ENCODE assay signal across 8 mouse cellular contexts in the genomic region with DNA sequence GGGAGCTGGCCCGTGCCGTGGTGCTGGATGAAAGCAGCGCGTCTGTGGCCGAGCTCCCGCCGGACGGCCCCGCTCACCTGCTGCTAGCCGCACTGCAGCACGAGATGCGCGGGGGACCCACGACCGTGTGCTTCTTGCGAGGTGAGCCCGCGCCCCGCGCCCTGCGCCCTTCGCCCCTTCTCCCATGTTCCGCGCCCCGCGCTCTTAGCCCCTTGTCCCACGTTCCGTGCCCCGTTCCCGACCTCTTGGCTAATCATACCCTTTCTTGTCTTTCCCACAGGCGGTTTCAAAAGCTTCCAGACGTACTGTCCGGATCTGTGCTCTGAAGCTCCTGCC. TPM values are rescaled to one million over a fixed set of nuclear protein-coding genes. Genes with fewer than 3 reads are reported as not detected.
DNase-seq lines count a peak whose midpoint lies in the region; ATAC-seq and TF ChIP-seq lines count a peak whose summit lies in the region.

No protein-coding gene starts in this region.

- TF ChIP-seq CTCF in heart, adult 2 months (IDR thresholded peaks at IDR 0.05), result no peak
- no peak for TF ChIP-seq CTCF in C2C12 (IDR thresholded peaks at IDR 0.05; ENCODE audit: control insufficient read depth, insufficient read depth, insufficient read length)

- no peaks in the 10 kb centered on the region for H3K9me3 ChIP-seq in forebrain, embryonic 11.5 days (ENCODE audit: control insufficient read depth, low read length)
- H3K9me3 ChIP-seq in liver, embryonic 11.5 days (ENCODE audit: control insufficient read depth, low read length), result no peaks in the 10 kb centered on the region

- H3K4me1 ChIP-seq in heart, adult 2 months (ENCODE audit: control insufficient read depth, insufficient read depth, low read length), result no peaks in the 10 kb centered on the region; the same call in 1 of the 2 replicates
- peaks cover 6% of the 10 kb centered on the region for H3K4me1 ChIP-seq in forebrain, embryonic 11.5 days (replicated peaks; ENCODE audit: control insufficient read depth, insufficient read depth, low read length)
- H3K4me1 ChIP-seq in liver, embryonic 11.5 days (replicated peaks; ENCODE audit: control insufficient read depth, insufficient read depth, low read length), result peaks cover 32% of the 10 kb centered on the region

- no peaks in the 10 kb centered on the region for H3K27me3 ChIP-seq in heart, adult 2 months (ENCODE audit: control insufficient read depth, insufficient read depth, low read length)
- no peaks in the 10 kb centered on the region for H3K27me3 ChIP-seq in C2C12 (ENCODE audit: control insufficient read depth, insufficient read depth, insufficient read length)
- peaks cover 27% of the 10 kb centered on the region for H3K27me3 ChIP-seq in forebrain, embryonic 11.5 days (ENCODE audit: control insufficient read depth, insufficient read depth, low read length)
- H3K27me3 ChIP-seq in liver, embryonic 11.5 days (replicated peaks; ENCODE audit: control insufficient read depth, insufficient read depth, low read length), result peaks cover 5% of the 10 kb centered on the region

- peaks cover 10% of the 10 kb centered on the region for H3K79me3 ChIP-seq in C2C12 (ENCODE audit: low read depth)

- H3K27ac ChIP-seq in heart, adult 2 months, result no peak overlapping the region
- H3K27ac ChIP-seq in forebrain, embryonic 11.5 days (ENCODE audit: low read depth, low read length), result no peak overlapping the region
- 0 out of 2 replicates have a peak overlapping the region, but pooled peaks have one; percentile 33 for H3K27ac ChIP-seq in liver, embryonic 11.5 days (ENCODE audit: low read depth, low read length)

- H3K79me2 ChIP-seq in heart, adult 2 months (replicated peaks; ENCODE audit: control insufficient read depth, insufficient read depth, low read length), result no peaks in the 10 kb centered on the region
- H3K79me2 ChIP-seq in C2C12 (ENCODE audit: control insufficient read depth, insufficient read depth), result peaks cover 23% of the 10 kb centered on the region

- intact Hi-C loops in heart, adult 2 months (cut with DNase I), result loop anchor here (5.0 kb wide), 1 partner anchor 89 kb away; a partner anchor contains a TSS
- intact Hi-C loops in heart, postnatal 14 days (cut with DNase I), result no loop called here

- H3K9ac ChIP-seq in heart, adult 2 months (ENCODE audit: low read depth, low read length), result peak overlapping the region; percentile 59
- H3K9ac ChIP-seq in forebrain, embryonic 11.5 days (ENCODE audit: low read length), result peak overlapping the region; percentile 59
- peak overlapping the region; percentile 71 for H3K9ac ChIP-seq in liver, embryonic 11.5 days (ENCODE audit: low read depth, low read length)

- peak overlapping the region; percentile 71 for H3K4me2 ChIP-seq in forebrain, embryonic 11.5 days (ENCODE audit: low read depth, low read length, severe bottlenecking)
- peak overlapping the region; percentile 88 for H3K4me2 ChIP-seq in liver, embryonic 11.5 days

- no peak for TF ChIP-seq EP300 in heart, adult 2 months (IDR thresholded peaks at IDR 0.05; ENCODE audit: insufficient read depth, low read depth, low read length)

- TF ChIP-seq POLR2A in heart, adult 2 months (IDR thresholded peaks at IDR 0.05; ENCODE audit: insufficient read depth, low read depth, low read length), result no peak

- no peak; the same call in none of the 2 replicates for ATAC-seq in forebrain, embryonic 11.5 days (replicated peaks; ENCODE audit: low FRiP score)
- no peak for ATAC-seq in liver, embryonic 11.5 days (replicated peaks; ENCODE audit: low FRiP score)
- no peak for ATAC-seq in megakaryocyte-erythroid progenitor cell, adult 5-6 weeks (replicated peaks; ENCODE audit: low FRiP score, low TSS enrichment, poor library complexity, severe bottlenecking)

- peak overlapping the region; percentile 69 for H3K4me3 ChIP-seq in heart, adult 2 months
- peak overlapping the region; percentile 72 for H3K4me3 ChIP-seq in C2C12 (ENCODE audit: insufficient read depth, poor library complexity, severe bottlenecking)
- peak overlapping the region; percentile 43 for H3K4me3 ChIP-seq in forebrain, embryonic 11.5 days (ENCODE audit: low read depth, low read length)
- peak overlapping the region; percentile 67 for H3K4me3 ChIP-seq in liver, embryonic 11.5 days (ENCODE audit: low read depth, low read length)

- H3K36me3 ChIP-seq in heart, adult 2 months (ENCODE audit: control insufficient read depth, insufficient read depth, low read length), result no peaks in the 10 kb centered on the region
- peaks cover 16% of the 10 kb centered on the region for H3K36me3 ChIP-seq in C2C12 (ENCODE audit: control insufficient read depth, insufficient read depth)
- H3K36me3 ChIP-seq in forebrain, embryonic 11.5 days (ENCODE audit: control insufficient read depth, insufficient read depth, low read length), result no peaks in the 10 kb centered on the region
- no peaks in the 10 kb centered on the region for H3K36me3 ChIP-seq in liver, embryonic 11.5 days (ENCODE audit: control insufficient read depth, insufficient read depth, low read length)

- no peak for DNase-seq in heart, adult 2 months
- DNase-seq in heart, postnatal 14 days, result no peak
- no peak for DNase-seq in forebrain, embryonic 11.5 days (ENCODE audit: low spot score)
- DNase-seq in liver, embryonic 11.5 days (ENCODE audit: low spot score), result no peak
- DNase-seq in right cerebral cortex, postnatal 36 days (ENCODE audit: low spot score in 2 of 2), result no peak
- DNase-seq in gastrocnemius, adult 8-10 months (ENCODE audit: low spot score in 2 of 2), result no peak

- H3ac ChIP-seq in C2C12 (ENCODE audit: control insufficient read depth, insufficient read length, low read depth), result peak overlapping the region; percentile 87

- 3% methylated on average over 33 of the region's 33 CpGs for WGBS in heart, adult 2 months
- WGBS in forebrain, embryonic 11.5 days, result 2% methylated on average over 32 of the region's 33 CpGs
- 2% methylated on average over 33 of the region's 33 CpGs for WGBS in liver, embryonic 11.5 days

TF ChIP-seq in C2C12, 6 proteins besides CTCF, POLR2A, EP300 and RAD21:
- TF ChIP-seq USF1 (IDR thresholded peaks at IDR 0.05; ENCODE audit: low read depth) (no peak), CEBPB (IDR thresholded peaks at IDR 0.05; ENCODE audit: low read depth) (no peak), MYOG (IDR thresholded peaks at IDR 0.05; ENCODE audit: control insufficient read depth, extremely low read depth, insufficient read length) (no peak), FOSL1 (IDR thresholded peaks at IDR 0.05; ENCODE audit: insufficient read depth, low read length, poor library complexity, severe bottlenecking) (no peak), MYOD1 (IDR thresholded peaks at IDR 0.05; ENCODE audit: control insufficient read depth, insufficient read length, low read depth) (no peak), MAX (IDR thresholded peaks at IDR 0.05) (no peak)

RNA-seq across cellular contexts. Expression of a gene that starts 0.5 kb away (rescaled TPM):
- total RNA-seq in heart, adult 2 months (2021), result under 1 TPM; 0.44 to 0.45 TPM
- polyA plus RNA-seq in heart, adult 2 months (2012; rRNA removed), result 0.97 and 1.1 TPM in 2 replicates
- total RNA-seq in heart, postnatal 14 days (2021), result 1 to 10 TPM; 1.0 to 4.0 TPM
- polyA plus RNA-seq in C2C12 (2012; fragmentation: generic; extraction: Trizol), result 13.9 TPM
- 3.9 and 5.2 TPM in 2 replicates for polyA plus RNA-seq in forebrain, embryonic 11.5 days (2014; fragmentation: Nextera tagmentation; extraction: Ambion mirVana)
- polyA plus RNA-seq in liver, embryonic 11.5 days (2014; fragmentation: Nextera tagmentation; extraction: Ambion mirVana), result 8.8 and 10.1 TPM in 2 replicates
- 18.4 and 29.2 TPM in 2 replicates for total RNA-seq in megakaryocyte-erythroid progenitor cell, adult 5-6 weeks (2014; fragmentation: Nextera tagmentation)
- 33.5 and 35.8 TPM in 2 replicates for total RNA-seq in megakaryocyte-erythroid progenitor cell, adult 5-6 weeks (2017)
- total RNA-seq in gastrocnemius, adult 8-10 months (2022), result 1 to 10 TPM in 3 of 4 experiments, under 1 TPM in 1; 0.44 to 1.4 (median 1.1) TPM

RNA-seq across cellular contexts. Expression of a gene that starts 2.0 kb away (rescaled TPM):
- not detected for total RNA-seq in heart, adult 2 months (2021)
- polyA plus RNA-seq in heart, adult 2 months (2012; rRNA removed), result not detected in 2 replicates
- total RNA-seq in heart, postnatal 14 days (2021), result not detected
- polyA plus RNA-seq in C2C12 (2012; fragmentation: generic; extraction: Trizol), result not detected
- not detected in 2 replicates for polyA plus RNA-seq in forebrain, embryonic 11.5 days (2014; fragmentation: Nextera tagmentation; extraction: Ambion mirVana)
- not detected in 2 replicates for polyA plus RNA-seq in liver, embryonic 11.5 days (2014; fragmentation: Nextera tagmentation; extraction: Ambion mirVana)
- total RNA-seq in megakaryocyte-erythroid progenitor cell, adult 5-6 weeks (2014; fragmentation: Nextera tagmentation), result 0.40 TPM in 1 of 2 replicates, not detected in the other
- not detected in 2 replicates for total RNA-seq in megakaryocyte-erythroid progenitor cell, adult 5-6 weeks (2017)
- total RNA-seq in gastrocnemius, adult 8-10 months (2022), result not detected

RNA-seq across cellular contexts. Expression of a gene that starts 26.5 kb away (rescaled TPM):
- 1 to 10 TPM in 1 of 2 experiments, under 1 TPM in 1; 0.73 to 1.1 TPM for total RNA-seq in heart, adult 2 months (2021)
- 1.0 and 1.6 TPM in 2 replicates for polyA plus RNA-seq in heart, adult 2 months (2012; rRNA removed)
- 1 to 10 TPM; 1.4 to 1.9 TPM for total RNA-seq in heart, postnatal 14 days (2021)
- not detected for polyA plus RNA-seq in C2C12 (2012; fragmentation: generic; extraction: Trizol)
- 3.4 and 4.1 TPM in 2 replicates for polyA plus RNA-seq in forebrain, embryonic 11.5 days (2014; fragmentation: Nextera tagmentation; extraction: Ambion mirVana)
- polyA plus RNA-seq in liver, embryonic 11.5 days (2014; fragmentation: Nextera tagmentation; extraction: Ambion mirVana), result 20.1 and 20.7 TPM in 2 replicates
- total RNA-seq in megakaryocyte-erythroid progenitor cell, adult 5-6 weeks (2014; fragmentation: Nextera tagmentation), result not detected in 2 replicates
- total RNA-seq in megakaryocyte-erythroid progenitor cell, adult 5-6 weeks (2017), result not detected in 2 replicates
- total RNA-seq in gastrocnemius, adult 8-10 months (2022), result under 1 TPM; 0.41 to 0.83 (median 0.50) TPM
